9 mouse cellular contexts compared by ENCODE assay signal in genomic region chr7:99710476-99710875, GRCm38 (mm10). TPM values are rescaled to one million over a fixed set of nuclear protein-coding genes. Genes with fewer than 3 reads are reported as not detected.
A peak's percentile ranks its signal among the peaks of the same experiment; 100 is the strongest.
DNase-seq lines count a peak whose midpoint lies in the region; ATAC-seq and TF ChIP-seq lines count a peak whose summit lies in the region.
"Had no signal": no experiment of that assay in that cellular context is flagged by ENCODE, and none has a peak within 500 bp of the region (broad histone marks: within the 10 kb centered on the region; RNA-seq: fewer than 3 reads in every experiment).

No protein-coding gene starts in this region.

- peak; percentile 85 for TF ChIP-seq CTCF in Patski (IDR thresholded peaks at IDR 0.05)
- TF ChIP-seq CTCF in small intestine, adult 2 months (IDR thresholded peaks at IDR 0.05; ENCODE audit: extremely low read depth, insufficient read length, insufficient replicate concordance, low read depth, low read length) = peak; percentile 95; the same call in 1 of the 2 replicates

- H3K27me3 ChIP-seq in midbrain, embryonic 10.5 days (ENCODE audit: low read depth, poor library complexity, severe bottlenecking) = peaks cover 5% of the 10 kb centered on the region; the same call in 1 of the 2 replicates
- H3K27me3 ChIP-seq in midbrain, embryonic 13.5 days = no peaks in the 10 kb centered on the region
- peaks cover 29% of the 10 kb centered on the region for H3K27me3 ChIP-seq in Patski
- H3K27me3 ChIP-seq in limb, embryonic 11.5 days (ENCODE audit: control insufficient read depth, insufficient read depth, low read length) = no peaks in the 10 kb centered on the region
- no peaks in the 10 kb centered on the region for H3K27me3 ChIP-seq in small intestine, adult 2 months (ENCODE audit: control insufficient read depth, insufficient read depth, low read length)
- H3K27me3 ChIP-seq: neural tube, embryonic 13.5 days had no signal

- H3K4me3 ChIP-seq in midbrain, embryonic 10.5 days = no peak overlapping the region
- no peak overlapping the region for H3K4me3 ChIP-seq in midbrain, embryonic 13.5 days (replicated peaks)
- H3K4me3 ChIP-seq in limb, embryonic 11.5 days (ENCODE audit: low read depth, low read length) = no peak overlapping the region
- H3K4me3 ChIP-seq in small intestine, adult 2 months (ENCODE audit: low read depth, low read length) = no peak overlapping the region
- H3K4me3 ChIP-seq: heart, embryonic 15.5 days; neural tube, embryonic 13.5 days had no signal

- H3K27ac ChIP-seq in midbrain, embryonic 10.5 days (replicated peaks) = no peak overlapping the region
- H3K27ac ChIP-seq in midbrain, embryonic 13.5 days = no peak overlapping the region
- no peak overlapping the region for H3K27ac ChIP-seq in limb, embryonic 11.5 days (replicated peaks; ENCODE audit: low read depth, low read length)
- H3K27ac ChIP-seq in small intestine, adult 2 months (ENCODE audit: insufficient read depth, low read depth, low read length) = no peak overlapping the region
- H3K27ac ChIP-seq: heart, embryonic 15.5 days; neural tube, embryonic 13.5 days had no signal

- peaks cover 26% of the 10 kb centered on the region; the same call in 1 of the 2 replicates for H3K4me1 ChIP-seq in midbrain, embryonic 10.5 days
- H3K4me1 ChIP-seq in midbrain, embryonic 13.5 days (replicated peaks) = peaks cover 6% of the 10 kb centered on the region
- H3K4me1 ChIP-seq in limb, embryonic 11.5 days (ENCODE audit: control insufficient read depth, insufficient read depth, low read length) = peaks cover 6% of the 10 kb centered on the region
- peaks cover 33% of the 10 kb centered on the region for H3K4me1 ChIP-seq in small intestine, adult 2 months (ENCODE audit: control insufficient read depth, insufficient read depth, insufficient read length, low read length)
- H3K4me1 ChIP-seq: neural tube, embryonic 13.5 days had no signal

- no peaks in the 10 kb centered on the region for H3K9me3 ChIP-seq in midbrain, embryonic 10.5 days (replicated peaks)
- H3K9me3 ChIP-seq in midbrain, embryonic 13.5 days = no peaks in the 10 kb centered on the region
- no peaks in the 10 kb centered on the region for H3K9me3 ChIP-seq in limb, embryonic 11.5 days (ENCODE audit: control insufficient read depth, low read length)
- H3K9me3 ChIP-seq: heart, embryonic 15.5 days; neural tube, embryonic 13.5 days had no signal

- POLR2A ChIA-PET in Patski (lab: Charles Lee) = no interaction called here

- in situ Hi-C loops in Patski (cut with MboI; ENCODE audit: low pct_unique_long_range_greater_than_20kb) = loop anchor here (5.0 kb wide), 1 partner anchor 93 kb away; no protein-coding TSS in a partner anchor

- CTCF ChIA-PET in Patski (lab: Charles Lee) = interaction anchor here (0.7 to 1.9 kb wide), 5 partner anchors 9 to 212 kb away, joined by 3 to 4 read pairs (median 3); no protein-coding TSS in a partner anchor

- H3K36me3 ChIP-seq in midbrain, embryonic 10.5 days = no peaks in the 10 kb centered on the region
- H3K36me3 ChIP-seq in midbrain, embryonic 13.5 days = no peaks in the 10 kb centered on the region
- H3K36me3 ChIP-seq in limb, embryonic 11.5 days (ENCODE audit: control insufficient read depth, insufficient read depth, low read length) = no peaks in the 10 kb centered on the region
- no peaks in the 10 kb centered on the region for H3K36me3 ChIP-seq in small intestine, adult 2 months (ENCODE audit: control insufficient read depth, insufficient read depth, low read length)
- H3K36me3 ChIP-seq: heart, embryonic 15.5 days; neural tube, embryonic 13.5 days had no signal

- no peak overlapping the region for H3K4me2 ChIP-seq in midbrain, embryonic 13.5 days (replicated peaks)
- no peak overlapping the region for H3K4me2 ChIP-seq in limb, embryonic 11.5 days (ENCODE audit: low read depth, severe bottlenecking)
- H3K4me2 ChIP-seq: heart, embryonic 15.5 days; neural tube, embryonic 13.5 days had no signal

- 26% methylated on average over 1 of the region's 1 CpGs for WGBS in midbrain, embryonic 10.5 days
- 33% methylated on average over 1 of the region's 1 CpGs for WGBS in midbrain, embryonic 13.5 days
- WGBS in limb, embryonic 11.5 days = 22% methylated on average over 1 of the region's 1 CpGs
- 3% methylated on average over 1 of the region's 1 CpGs for WGBS in small intestine, adult 2 months

- ATAC-seq in midbrain, embryonic 13.5 days = no peak
- no peak for ATAC-seq in Patski
- ATAC-seq in limb, embryonic 11.5 days (ENCODE audit: insufficient number of reproducible peaks, low FRiP score, low TSS enrichment, low read depth) = no peak

- DNase-seq in midbrain, embryonic 10.5 days (ENCODE audit: low spot score) = peak; percentile 64
- no peak for DNase-seq in Patski (ENCODE audit: low read depth, low spot score)
- peak; percentile 67 to 78 for DNase-seq in cerebellum, adult 18-20 months
- peak; percentile 52 for DNase-seq in gastrocnemius, postnatal 25 days
- DNase-seq in limb, embryonic 11.5 days (ENCODE audit: low spot score) = peak; percentile 76

- no peak for TF ChIP-seq POLR2A in small intestine, adult 2 months (IDR thresholded peaks at IDR 0.05; ENCODE audit: low read depth, low read length)

- no peak overlapping the region for H3K9ac ChIP-seq in midbrain, embryonic 13.5 days (replicated peaks)
- H3K9ac ChIP-seq in limb, embryonic 11.5 days (ENCODE audit: low read length) = no peak overlapping the region
- H3K9ac ChIP-seq: heart, embryonic 15.5 days; neural tube, embryonic 13.5 days had no signal

RNA-seq across cellular contexts. Expression of gene Slco2b1, which starts 0.7 kb away (rescaled TPM):
- polyA plus RNA-seq in midbrain, embryonic 10.5 days (2016; fragmentation: Nextera tagmentation; extraction: Ambion mirVana) = 2.1 and 3.2 TPM in 2 replicates
- polyA plus RNA-seq in midbrain, embryonic 13.5 days (2015; fragmentation: Nextera tagmentation; extraction: Ambion mirVana) = 4.1 and 5.0 TPM in 2 replicates
- not detected for polyA plus RNA-seq in Patski (2021)
- 1 to 10 TPM; 3.9 to 4.7 TPM for total RNA-seq in gastrocnemius, postnatal 25 days (2021)
- 0.72 and 0.79 TPM in 2 replicates for polyA plus RNA-seq in limb, embryonic 11.5 days (2014; fragmentation: Nextera tagmentation; extraction: Ambion mirVana)
- polyA plus RNA-seq in small intestine, adult 2 months (2012; rRNA removed) = 19.3 and 28.3 TPM in 2 replicates

RNA-seq across cellular contexts. Expression of gene Olfr520, which starts 19.6 kb away (rescaled TPM):
- not detected in 2 replicates for polyA plus RNA-seq in midbrain, embryonic 10.5 days (2016; fragmentation: Nextera tagmentation; extraction: Ambion mirVana)
- not detected in 2 replicates for polyA plus RNA-seq in midbrain, embryonic 13.5 days (2015; fragmentation: Nextera tagmentation; extraction: Ambion mirVana)
- not detected for polyA plus RNA-seq in Patski (2021)
- total RNA-seq in gastrocnemius, postnatal 25 days (2021) = not detected
- not detected in 2 replicates for polyA plus RNA-seq in limb, embryonic 11.5 days (2014; fragmentation: Nextera tagmentation; extraction: Ambion mirVana)
- not detected in 2 replicates for polyA plus RNA-seq in small intestine, adult 2 months (2012; rRNA removed)
- polyA plus RNA-seq: heart, embryonic 15.5 days; neural tube, embryonic 13.5 days had no signal

RNA-seq across cellular contexts. Expression of gene Olfr521, which starts 52.8 kb away (rescaled TPM):
- not detected in 2 replicates for polyA plus RNA-seq in midbrain, embryonic 10.5 days (2016; fragmentation: Nextera tagmentation; extraction: Ambion mirVana)
- polyA plus RNA-seq in midbrain, embryonic 13.5 days (2015; fragmentation: Nextera tagmentation; extraction: Ambion mirVana) = not detected in 2 replicates
- polyA plus RNA-seq in Patski (2021) = not detected
- not detected for total RNA-seq in gastrocnemius, postnatal 25 days (2021)
- polyA plus RNA-seq in limb, embryonic 11.5 days (2014; fragmentation: Nextera tagmentation; extraction: Ambion mirVana) = not detected in 2 replicates
- not detected in 2 replicates for polyA plus RNA-seq in small intestine, adult 2 months (2012; rRNA removed)
- polyA plus RNA-seq: heart, embryonic 15.5 days; neural tube, embryonic 13.5 days had no signal
